Mouse (Mus musculus): ENCODE data around the gene Stx8. TPM values are rescaled to one million over a fixed set of nuclear protein-coding genes. Genes with fewer than 3 reads are reported as not detected.

The Stx8 gene
- polyA plus RNA-seq, 1 experiment from 2014 or later = 33.8 TPM

DNA sequence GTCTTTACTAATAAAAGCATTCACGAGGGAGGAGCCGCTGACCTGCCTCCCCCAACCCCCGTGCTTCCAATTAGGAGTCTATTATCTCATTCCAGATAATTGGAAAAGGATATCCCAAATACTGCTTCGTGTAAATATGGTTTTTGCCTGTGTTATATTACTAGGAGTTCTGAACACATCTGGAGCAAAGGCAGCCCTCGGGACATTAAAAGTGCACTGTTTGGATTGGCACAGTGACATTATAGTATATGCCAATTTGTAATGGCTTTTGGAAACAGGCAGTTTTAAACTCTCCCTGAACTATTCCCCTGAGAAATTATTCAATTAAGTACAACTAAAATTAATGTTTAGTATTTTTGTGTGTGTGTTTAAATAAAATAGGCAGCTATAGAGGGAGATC, 108.7 kb downstream of the Stx8 start:
- Histone ChIP-seq H3K4me2 (no peak overlapping the region), H3K4me1 (no peaks in the 10 kb centered on the region), H3K27me3 (replicated peaks) (no peaks in the 10 kb centered on the region), H3K4me3 (no peak overlapping the region), H3K9me3 (replicated peaks) (no peaks in the 10 kb centered on the region), H3K9ac (no peak overlapping the region), H3K27ac (no peak overlapping the region), H3K36me3 (no peaks in the 10 kb centered on the region)
- no peak for ATAC-seq
- 53% methylated on average over 5 of the region's 5 CpGs for WGBS (ENCODE audit: insufficient replicate concordance)

GRCm38 (mm10) chr11:68075331-68075730, 109.3 kb downstream of the Stx8 start:
- H3K27me3 ChIP-seq (replicated peaks) = no peaks in the 10 kb centered on the region
- 44% methylated on average over 2 of the region's 2 CpGs for WGBS (ENCODE audit: insufficient replicate concordance)
- no peaks in the 10 kb centered on the region for H3K9me3 ChIP-seq (replicated peaks)
- no peak overlapping the region for H3K9ac ChIP-seq
- no peaks in the 10 kb centered on the region for H3K36me3 ChIP-seq
- no peaks in the 10 kb centered on the region for H3K4me1 ChIP-seq
- ATAC-seq = no peak
- H3K4me3 ChIP-seq = no peak overlapping the region
- no peak overlapping the region for H3K4me2 ChIP-seq
- H3K27ac ChIP-seq = no peak overlapping the region

- WGBS (ENCODE audit: insufficient replicate concordance) = 75% methylated on average over 2 of the region's 2 CpGs
- ATAC-seq = no peak
- H3K9me3 ChIP-seq (replicated peaks) = no peaks in the 10 kb centered on the region
- H3K27ac ChIP-seq = no peak overlapping the region
- H3K4me3 ChIP-seq = no peak overlapping the region
- no peaks in the 10 kb centered on the region for H3K4me1 ChIP-seq
- no peaks in the 10 kb centered on the region for H3K36me3 ChIP-seq
- no peaks in the 10 kb centered on the region for H3K27me3 ChIP-seq (replicated peaks)
- H3K9ac ChIP-seq = no peak overlapping the region
- no peak overlapping the region for H3K4me2 ChIP-seq
These were observed 113.8 kb downstream of the Stx8 start for GRCm38 (mm10) chr11:68079756-68080155.

DNA sequence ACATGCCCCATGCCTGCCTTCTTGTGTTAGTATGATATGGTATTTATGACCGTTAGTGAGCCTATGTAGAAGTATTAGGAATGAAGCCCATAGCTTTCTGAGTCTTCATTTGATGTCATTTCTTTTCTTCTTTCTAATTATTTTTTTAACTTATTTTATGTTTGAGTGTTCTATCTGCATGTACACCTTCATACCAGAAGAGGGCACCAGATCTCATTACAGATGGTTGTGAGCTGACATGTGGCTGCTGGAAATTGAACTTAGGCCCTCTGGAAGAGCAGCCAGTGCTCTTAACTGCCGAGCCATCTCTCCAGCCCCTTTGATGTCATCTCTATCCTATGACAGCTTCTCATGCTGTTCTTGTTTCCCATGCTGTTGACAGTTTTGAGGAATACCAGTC, 115.0 kb downstream of the Stx8 start:
- H3K36me3 ChIP-seq = no peaks in the 10 kb centered on the region
- H3K27me3 ChIP-seq (replicated peaks) = no peaks in the 10 kb centered on the region
- no peak overlapping the region for H3K9ac ChIP-seq
- H3K4me1 ChIP-seq = no peaks in the 10 kb centered on the region
- H3K4me3 ChIP-seq = no peak overlapping the region
- no peaks in the 10 kb centered on the region for H3K9me3 ChIP-seq (replicated peaks)
- no peak for ATAC-seq
- no peak overlapping the region for H3K4me2 ChIP-seq
- 63% methylated on average over 2 of the region's 2 CpGs for WGBS (ENCODE audit: insufficient replicate concordance)
- no peak overlapping the region for H3K27ac ChIP-seq

GRCm38 (mm10) chr11:68082756-68083155, 116.8 kb downstream of the Stx8 start:
- Histone ChIP-seq H3K27ac (no peak overlapping the region), H3K4me2 (no peak overlapping the region), H3K9ac (no peak overlapping the region), H3K36me3 (no peaks in the 10 kb centered on the region), H3K4me3 (no peak overlapping the region), H3K9me3 (replicated peaks) (no peaks in the 10 kb centered on the region), H3K27me3 (replicated peaks) (no peaks in the 10 kb centered on the region), H3K4me1 (no peaks in the 10 kb centered on the region)
- no peak for ATAC-seq
- WGBS (ENCODE audit: insufficient replicate concordance) = 81% methylated on average over 12 of the region's 12 CpGs

DNA sequence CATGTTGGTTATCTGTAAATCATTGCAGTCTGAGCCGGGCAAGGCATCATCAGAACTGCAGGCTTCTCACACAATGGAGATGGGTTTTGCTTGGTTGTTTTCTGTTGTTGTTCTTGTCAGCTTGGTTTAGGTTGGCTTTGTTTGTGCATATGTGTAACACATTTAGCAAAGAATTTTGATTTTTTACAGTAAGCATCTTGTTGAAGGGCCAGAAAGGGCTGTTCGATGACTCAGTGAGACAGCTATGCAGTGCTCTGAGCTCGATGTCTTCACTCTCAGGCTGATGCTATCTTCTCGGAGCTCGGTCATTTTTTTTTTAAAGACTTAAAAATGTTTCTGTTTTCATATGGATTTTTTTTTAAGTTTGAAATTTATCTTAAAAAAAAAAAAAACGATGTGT, 117.6 kb downstream of the Stx8 start:
- H3K9ac ChIP-seq = no peak overlapping the region
- 74% methylated on average over 6 of the region's 6 CpGs for WGBS (ENCODE audit: insufficient replicate concordance)
- no peaks in the 10 kb centered on the region for H3K9me3 ChIP-seq (replicated peaks)

DNA sequence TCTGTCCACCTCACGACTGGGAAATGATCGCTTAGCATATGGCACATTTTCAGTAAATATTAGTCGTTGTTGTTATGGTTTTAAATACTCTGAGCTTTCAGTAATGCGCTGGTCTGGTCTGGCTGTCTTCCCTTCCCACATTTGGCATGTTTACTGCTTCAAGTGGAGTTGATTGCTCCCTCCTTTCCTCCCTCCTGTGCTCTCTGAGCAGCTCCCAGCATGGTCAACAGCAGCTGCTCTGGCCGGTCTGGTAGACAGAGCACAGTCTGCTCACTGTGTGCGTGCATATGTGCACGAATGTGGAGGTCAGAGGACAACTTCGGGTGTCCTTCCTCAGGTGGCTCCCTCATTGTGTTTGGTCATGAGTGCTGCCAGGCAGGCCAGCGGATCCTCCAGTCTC, 120.2 kb downstream of the Stx8 start:
- Histone ChIP-seq H3K9me3 (replicated peaks) (no peaks in the 10 kb centered on the region), H3K4me2 (no peak overlapping the region), H3K9ac (no peak overlapping the region), H3K4me1 (no peaks in the 10 kb centered on the region), H3K36me3 (no peaks in the 10 kb centered on the region), H3K27me3 (replicated peaks) (peaks cover 5% of the 10 kb centered on the region; the same call in 1 of the 2 replicates), H3K4me3 (no peak overlapping the region), H3K27ac (no peak overlapping the region)
- WGBS (ENCODE audit: insufficient replicate concordance) = 72% methylated on average over 9 of the region's 9 CpGs
- no peak for ATAC-seq

More for the DNA sequence above, 117.6 kb downstream of the Stx8 start:
- H3K36me3 ChIP-seq = no peaks in the 10 kb centered on the region
- H3K27ac ChIP-seq = no peak overlapping the region
- H3K4me2 ChIP-seq = no peak overlapping the region
- H3K27me3 ChIP-seq (replicated peaks) = no peaks in the 10 kb centered on the region
- ATAC-seq = no peak
- H3K4me1 ChIP-seq = no peaks in the 10 kb centered on the region
- H3K4me3 ChIP-seq = no peak overlapping the region

DNA sequence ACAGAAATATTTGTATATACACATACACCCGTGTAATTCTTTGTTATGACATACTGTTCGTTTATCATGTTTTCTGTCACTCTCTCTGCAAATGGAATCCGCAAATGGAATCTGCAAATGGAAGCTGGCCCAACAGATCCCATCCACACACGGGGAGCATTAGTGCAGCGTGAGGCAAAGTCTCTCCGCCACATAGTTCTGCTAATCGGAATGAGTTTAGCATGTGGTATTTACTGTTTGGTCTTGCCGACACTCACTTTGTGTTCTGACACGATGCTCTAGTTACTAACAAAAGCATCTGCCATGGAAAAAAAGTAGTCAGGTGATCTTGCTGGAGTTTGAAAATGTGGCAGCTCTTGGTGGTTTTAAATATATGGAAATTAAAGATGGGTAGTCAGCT, 123.4 kb downstream of the Stx8 start:
- WGBS (ENCODE audit: insufficient replicate concordance) = 72% methylated on average over 9 of the region's 9 CpGs
- Histone ChIP-seq H3K9me3 (replicated peaks) (no peaks in the 10 kb centered on the region), H3K4me3 (no peak overlapping the region), H3K27ac (no peak overlapping the region), H3K4me1 (no peaks in the 10 kb centered on the region), H3K36me3 (no peaks in the 10 kb centered on the region), H3K27me3 (replicated peaks) (peaks cover 5% of the 10 kb centered on the region; the same call in 1 of the 2 replicates), H3K9ac (no peak overlapping the region), H3K4me2 (no peak overlapping the region)
- no peak for ATAC-seq

- no peak overlapping the region for H3K27ac ChIP-seq
- H3K4me2 ChIP-seq = no peak overlapping the region
- no peak overlapping the region for H3K4me3 ChIP-seq
- no peaks in the 10 kb centered on the region for H3K9me3 ChIP-seq (replicated peaks)
- H3K4me1 ChIP-seq = no peaks in the 10 kb centered on the region
- WGBS (ENCODE audit: insufficient replicate concordance) = 45% methylated on average over 13 of the region's 13 CpGs
- H3K27me3 ChIP-seq (replicated peaks) = peaks cover 5% of the 10 kb centered on the region; the same call in 1 of the 2 replicates
- H3K9ac ChIP-seq = no peak overlapping the region
- ATAC-seq = no peak
- H3K36me3 ChIP-seq = no peaks in the 10 kb centered on the region
These were observed 124.0 kb downstream of the Stx8 start for GRCm38 (mm10) chr11:68089885-68090592.

DNA sequence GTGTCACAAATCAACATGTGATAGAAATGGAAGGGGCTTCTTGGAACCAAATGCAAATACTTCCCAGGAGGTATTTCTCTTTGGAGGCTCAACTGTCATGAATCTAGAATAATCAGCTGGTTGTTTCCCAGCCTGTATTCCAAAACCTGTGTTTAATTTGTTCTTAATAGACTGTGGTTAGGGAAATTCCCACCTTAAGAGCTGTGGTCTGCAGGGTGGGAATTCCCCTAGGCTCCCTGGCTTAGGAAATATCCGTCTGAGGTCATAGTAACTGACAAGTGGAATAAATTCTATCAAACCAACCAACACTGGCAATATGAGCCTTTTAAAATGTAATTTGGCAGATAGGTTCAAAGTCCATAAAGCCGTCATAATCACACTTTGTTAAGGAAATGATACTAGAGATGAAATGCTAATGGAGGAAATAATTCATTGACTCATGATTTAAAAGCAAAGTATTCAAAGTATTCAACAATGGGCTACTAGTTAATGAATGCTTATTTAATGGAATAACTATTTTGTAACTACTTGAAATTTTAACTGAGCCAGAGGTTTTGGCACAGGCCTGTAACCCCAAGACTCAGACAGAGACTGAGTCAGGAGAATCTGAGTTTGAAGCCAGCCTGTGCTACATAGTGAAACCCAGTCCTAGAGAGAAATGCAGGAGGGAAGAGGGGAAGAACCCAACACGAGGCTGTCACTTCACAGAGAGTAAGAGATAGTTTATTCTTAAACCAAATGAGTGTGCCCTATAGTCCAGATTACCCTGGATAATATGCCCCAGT, 126.2 kb downstream of the Stx8 start:
- Histone ChIP-seq H3K9ac (no peak overlapping the region), H3K4me3 (no peak overlapping the region), H3K9me3 (replicated peaks) (no peaks in the 10 kb centered on the region), H3K27ac (no peak overlapping the region), H3K4me2 (no peak overlapping the region), H3K27me3 (replicated peaks) (peaks cover 5% of the 10 kb centered on the region; the same call in 1 of the 2 replicates), H3K4me1 (no peaks in the 10 kb centered on the region), H3K36me3 (no peaks in the 10 kb centered on the region)
- no peak for ATAC-seq
- WGBS (ENCODE audit: insufficient replicate concordance) = 56% methylated on average over 3 of the region's 3 CpGs

GRCm38 (mm10) chr11:68101598-68101997, 135.6 kb downstream of the Stx8 start:
- H3K27ac ChIP-seq = no peak overlapping the region
- no peaks in the 10 kb centered on the region for H3K9me3 ChIP-seq (replicated peaks)
- ATAC-seq = no peak
- H3K4me3 ChIP-seq = no peak overlapping the region
- 56% methylated on average over 1 of the region's 1 CpGs for WGBS (ENCODE audit: insufficient replicate concordance)
- H3K9ac ChIP-seq = no peak overlapping the region
- H3K4me1 ChIP-seq = no peaks in the 10 kb centered on the region
- H3K36me3 ChIP-seq = no peaks in the 10 kb centered on the region
- H3K27me3 ChIP-seq (replicated peaks) = no peaks in the 10 kb centered on the region
- no peak overlapping the region for H3K4me2 ChIP-seq

- H3K4me3 ChIP-seq = no peak overlapping the region
- H3K4me1 ChIP-seq = no peaks in the 10 kb centered on the region
- no peak for ATAC-seq
- no peaks in the 10 kb centered on the region for H3K9me3 ChIP-seq (replicated peaks)
- WGBS (ENCODE audit: insufficient replicate concordance) = 76% methylated on average over 4 of the region's 4 CpGs
- no peaks in the 10 kb centered on the region for H3K36me3 ChIP-seq
- no peak overlapping the region for H3K4me2 ChIP-seq
- no peaks in the 10 kb centered on the region for H3K27me3 ChIP-seq (replicated peaks)
- H3K9ac ChIP-seq = no peak overlapping the region
- H3K27ac ChIP-seq = no peak overlapping the region
These were observed 137.5 kb downstream of the Stx8 start for GRCm38 (mm10) chr11:68103480-68103879.

Data from liver, embryonic 12.5 days (tissue).